Mouse (Mus musculus) monocyte, adult 5-6 weeks (primary cell): ENCODE measurements around the gene Rpl32. TPM values are rescaled to one million over a fixed set of nuclear protein-coding genes. Genes with fewer than 3 reads are reported as not detected.
A peak's percentile ranks its signal among the peaks of the same experiment; 100 is the strongest.

Experiments
- ATAC-seq: fragments of 153-309, 156-312 bp; replicated peaks from 2 replicates; pipeline ENCODE4 v1.8.0; 2017; ENCODE audit warnings: mild to moderate bottlenecking; ENCODE audit not compliant: low TSS enrichment, insufficient number of reproducible peaks, severe bottlenecking, poor library complexity, low FRiP score
- total RNA-seq: library from RNA; stranded (forward); fragments of 200-1000, 200-491, 200-594 nt; gene quantifications from 3 replicates; pipeline ENCODE4 v1.2.3, GENCODE M21; 2017

Rpl32 gene
- total RNA-seq, result 1,916 to 2,189 TPM (median 2,052 TPM) in 3 replicates

- peak; percentile 84 for ATAC-seq
Measured at GRCm38 (mm10) chr6:115808488-115809231, at the start of gene Rpl32. Gene Rpl32, minus strand, starts transcription at chr6:115808747.

- no peak for ATAC-seq
Measured at GRCm38 (mm10) chr6:115856361-115856745, 47.8 kb upstream of the Rpl32 start.

GRCm38 (mm10) chr6:115855733-115856360 lies 47.3 kb upstream of the Rpl32 start:
- no peak for ATAC-seq

GRCm38 (mm10) chr6:115854432-115854831 lies 45.9 kb upstream of the Rpl32 start:
- no peak for ATAC-seq

- no peak for ATAC-seq
Measured at GRCm38 (mm10) chr6:115853985-115854384, 45.4 kb upstream of the Rpl32 start.

GRCm38 (mm10) chr6:115853091-115853813 lies 44.7 kb upstream of the Rpl32 start, which contains the start of the genes Mbd4 and Ift122:
Gene Mbd4, minus strand, starts transcription at chr6:115853371.
Gene Ift122, plus strand, starts transcription at chr6:115853470.
- peak; percentile 99 for ATAC-seq

- no peak for ATAC-seq
Measured at GRCm38 (mm10) chr6:115852446-115853090, 44.0 kb upstream of the Rpl32 start.

GRCm38 (mm10) chr6:115848598-115849304 lies 40.2 kb upstream of the Rpl32 start:
- ATAC-seq, result no peak

- ATAC-seq, result peak; percentile 81
Measured at GRCm38 (mm10) chr6:115846640-115847411, 38.3 kb upstream of the Rpl32 start.

GRCm38 (mm10) chr6:115845006-115845405 lies 36.5 kb upstream of the Rpl32 start:
- ATAC-seq, result no peak

GRCm38 (mm10) chr6:115838745-115839144 lies 30.2 kb upstream of the Rpl32 start:
- ATAC-seq, result no peak

GRCm38 (mm10) chr6:115838161-115838597 lies 29.6 kb upstream of the Rpl32 start, which contains the start of gene Efcab12:
Gene Efcab12, minus strand, starts transcription at chr6:115838412.
- peak; percentile 88 for ATAC-seq

GRCm38 (mm10) chr6:115833861-115834260 lies 25.3 kb upstream of the Rpl32 start:
- ATAC-seq, result no peak

- ATAC-seq, result no peak
Measured at GRCm38 (mm10) chr6:115832152-115832850, 23.8 kb upstream of the Rpl32 start.

- no peak for ATAC-seq
Measured at GRCm38 (mm10) chr6:115830779-115831601, 22.4 kb upstream of the Rpl32 start.

GRCm38 (mm10) chr6:115823850-115824464 lies 15.4 kb upstream of the Rpl32 start:
- peak; percentile 90 for ATAC-seq
